Mouse (Mus musculus) CH12F3 (cell line): ENCODE results near the gene Tspan31.
"Not testable (repeated sequence)": the region's sequence is repeated elsewhere in the genome, so short reads cannot be mapped to it uniquely, and the experiment has no call there.

Experiments used
- in situ Hi-C: fragments of 300-500 bp; cut with MboI; formaldehyde crosslinking; loops from 2 replicates; pipeline ENCODE4 v1.14.3; 2020; ENCODE audit warnings: low sequenced_read_pairs

The Tspan31 gene

GRCm38 (mm10) chr10:127066519-127067018, 3.5 kb downstream of the Tspan31 start:
- in situ Hi-C loops: no loop called here

GRCm38 (mm10) chr10:127065981-127066380, 4.1 kb downstream of the Tspan31 start:
- in situ Hi-C loops: no loop called here

- in situ Hi-C loops: no loop called here
Observed at GRCm38 (mm10) chr10:127063913-127064870, 5.9 kb downstream of the Tspan31 start.

GRCm38 (mm10) chr10:127063239-127063872, 6.7 kb downstream of the Tspan31 start, which contains the start of gene Cdk4:
TSS of gene Cdk4 (plus strand) at chr10:127063534.
- in situ Hi-C loops: no loop called here

GRCm38 (mm10) chr10:127062503-127062902, 7.6 kb downstream of the Tspan31 start:
- in situ Hi-C loops: no loop called here

- in situ Hi-C loops: not testable (repeated sequence)
Observed at GRCm38 (mm10) chr10:127062101-127062500, 8.0 kb downstream of the Tspan31 start.

- in situ Hi-C loops: no loop called here
Observed at GRCm38 (mm10) chr10:127061513-127061912, 8.6 kb downstream of the Tspan31 start.

GRCm38 (mm10) chr10:127061085-127061484, 9.0 kb downstream of the Tspan31 start:
- in situ Hi-C loops: no loop called here

- in situ Hi-C loops: no loop called here
Observed at GRCm38 (mm10) chr10:127059968-127060916, 9.8 kb downstream of the Tspan31 start, which contains the start of gene March9. TSS of gene March9 (minus strand) at chr10:127060184.

- in situ Hi-C loops: no loop called here
Observed at GRCm38 (mm10) chr10:127059174-127059967, 10.7 kb downstream of the Tspan31 start.

- in situ Hi-C loops: no loop called here
Observed at GRCm38 (mm10) chr10:127058708-127059107, 11.4 kb downstream of the Tspan31 start.

GRCm38 (mm10) chr10:127058161-127058560, 11.9 kb downstream of the Tspan31 start:
- in situ Hi-C loops: no loop called here

- in situ Hi-C loops: no loop called here
Observed at GRCm38 (mm10) chr10:127056490-127056889, 13.6 kb downstream of the Tspan31 start.

- in situ Hi-C loops: no loop called here
Observed at GRCm38 (mm10) chr10:127055406-127055805, 14.7 kb downstream of the Tspan31 start.

- in situ Hi-C loops: no loop called here
Observed at GRCm38 (mm10) chr10:127054646-127055045, 15.4 kb downstream of the Tspan31 start.

- in situ Hi-C loops: no loop called here
Observed at GRCm38 (mm10) chr10:127050119-127050474, 20.0 kb downstream of the Tspan31 start.

GRCm38 (mm10) chr10:127049395-127050118, 20.5 kb downstream of the Tspan31 start:
- in situ Hi-C loops: no loop called here

GRCm38 (mm10) chr10:127048608-127049394, 21.3 kb downstream of the Tspan31 start:
- in situ Hi-C loops: no loop called here
